Mouse (Mus musculus) left cerebral cortex, adult 11 months (tissue): Measurements from ENCODE around the gene B9d2.
A peak's percentile ranks its signal among the peaks of the same experiment; 100 is the strongest.

Source experiments
- DNase-seq: peaks from one replicate; pipeline ENCODE4 v3.0.0; 2022; ENCODE audit warnings: low spot score

B9d2 gene

DNA sequence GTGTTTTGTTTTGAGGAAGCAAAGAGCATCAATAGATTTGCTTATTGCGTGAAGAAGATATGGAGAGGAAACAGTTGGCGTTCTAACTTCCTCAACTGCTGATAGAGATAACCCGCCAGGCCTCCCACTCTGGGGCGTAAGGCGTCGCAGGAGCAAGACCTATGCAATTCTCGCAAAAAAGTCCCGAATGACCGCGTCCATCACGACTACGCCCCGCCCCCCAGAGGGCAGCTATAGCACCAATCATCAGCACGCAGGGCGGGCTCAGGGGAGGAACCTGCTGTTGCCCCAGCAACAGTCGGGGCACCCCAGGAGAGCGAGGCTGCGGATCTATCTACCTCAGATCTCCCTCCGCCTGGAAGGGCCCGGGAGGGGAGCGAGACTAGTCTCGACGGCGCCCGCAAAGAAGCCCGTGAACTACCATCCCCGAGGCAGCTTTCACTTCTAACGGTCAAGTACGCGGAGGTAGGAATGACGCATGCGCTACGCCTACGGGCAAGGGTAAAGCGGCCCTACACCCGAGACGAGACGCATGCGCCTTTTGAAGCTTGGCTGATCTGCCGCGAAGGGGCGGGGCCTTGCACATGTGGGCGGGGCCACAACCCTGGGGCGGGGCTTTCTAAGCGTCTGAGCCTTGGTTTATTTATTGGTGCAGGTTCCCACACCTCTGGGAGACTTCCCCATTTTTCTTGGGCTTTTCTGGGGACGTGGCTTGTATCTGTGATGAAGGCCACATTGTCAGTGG lies at the start of gene B9d2:
B9d2 (plus strand) TSS at position 267 of the 745 bp plus-strand sequence.
- peak; percentile 92 for DNase-seq

GRCm38 (mm10) chr7:25632679-25633078 lies 47.9 kb upstream of the B9d2 start:
- DNase-seq = no peak

- no peak for DNase-seq
Measured at GRCm38 (mm10) chr7:25636373-25636772, 44.2 kb upstream of the B9d2 start.

DNA sequence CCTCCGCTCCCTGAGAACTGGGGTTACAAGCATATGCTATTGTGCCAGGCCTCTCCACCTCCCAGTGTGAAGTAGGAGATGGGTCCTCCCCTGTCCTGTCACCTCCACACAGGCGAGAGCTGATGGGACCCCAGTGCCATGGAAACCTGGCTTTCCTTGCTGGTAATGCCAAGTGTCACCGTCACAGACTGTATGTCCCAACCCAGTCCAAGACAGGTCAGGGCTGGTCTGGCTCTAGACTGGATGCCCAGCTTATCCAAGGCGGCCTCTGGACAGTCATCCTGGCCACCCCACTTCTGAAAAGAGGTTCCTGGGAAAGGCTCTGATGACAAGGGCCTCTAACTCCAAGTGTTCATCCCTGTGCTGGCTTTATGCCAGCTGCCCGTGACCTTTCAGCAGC lies 43.5 kb upstream of the B9d2 start:
- no peak for DNase-seq

- no peak for DNase-seq
Measured at GRCm38 (mm10) chr7:25639754-25640153, 40.8 kb upstream of the B9d2 start.

- DNase-seq = no peak
Measured at GRCm38 (mm10) chr7:25644136-25644535, 36.4 kb upstream of the B9d2 start.

- DNase-seq = no peak
Measured at GRCm38 (mm10) chr7:25644631-25645030, 35.9 kb upstream of the B9d2 start.

GRCm38 (mm10) chr7:25645074-25645473 lies 35.5 kb upstream of the B9d2 start:
- no peak for DNase-seq

DNA sequence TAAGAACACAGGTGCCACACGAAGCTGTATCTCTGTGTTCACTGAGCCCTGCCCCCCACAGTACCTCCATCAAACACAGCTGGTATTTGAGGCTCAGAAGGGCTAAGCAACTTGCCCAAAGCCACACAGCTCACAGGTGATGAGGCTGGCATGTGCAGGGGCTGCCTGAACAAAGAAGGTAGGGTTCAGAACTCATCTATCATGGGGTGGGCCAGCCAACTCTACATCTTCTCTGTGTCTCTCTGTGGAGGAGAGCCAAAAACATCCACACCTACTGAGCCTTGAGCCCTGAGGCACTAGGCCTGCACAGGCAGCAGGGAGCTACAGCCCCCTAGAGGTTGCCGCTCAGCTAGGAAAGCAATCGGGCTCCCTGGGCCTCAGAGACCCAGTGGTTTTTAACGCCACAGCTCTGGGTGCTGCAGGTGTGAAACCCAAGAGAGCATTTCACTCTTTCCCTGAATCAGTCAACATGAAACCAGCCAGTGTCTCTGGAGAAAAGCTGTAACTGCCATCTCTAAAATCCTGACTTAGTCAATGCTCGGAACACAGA lies 32.9 kb upstream of the B9d2 start:
- DNase-seq = no peak

DNA sequence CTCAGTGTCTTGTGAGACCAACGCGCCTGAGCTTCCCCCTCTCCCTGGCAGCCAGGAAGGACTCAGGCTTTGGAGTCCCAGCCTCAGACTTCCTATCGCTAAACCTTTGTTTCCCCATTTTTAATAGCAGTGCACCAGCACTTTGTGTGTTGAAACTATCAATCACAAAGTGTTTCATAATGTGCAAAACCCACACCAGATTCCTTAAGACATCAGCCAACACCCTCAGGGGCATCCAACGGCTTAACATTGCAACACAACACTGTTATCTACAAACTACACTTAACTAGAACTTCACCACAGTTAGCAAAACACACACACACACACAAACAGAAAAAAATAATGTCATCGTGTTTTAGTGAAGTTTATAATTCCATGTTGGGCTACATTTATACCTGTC lies 30.7 kb upstream of the B9d2 start:
- DNase-seq = no peak

DNA sequence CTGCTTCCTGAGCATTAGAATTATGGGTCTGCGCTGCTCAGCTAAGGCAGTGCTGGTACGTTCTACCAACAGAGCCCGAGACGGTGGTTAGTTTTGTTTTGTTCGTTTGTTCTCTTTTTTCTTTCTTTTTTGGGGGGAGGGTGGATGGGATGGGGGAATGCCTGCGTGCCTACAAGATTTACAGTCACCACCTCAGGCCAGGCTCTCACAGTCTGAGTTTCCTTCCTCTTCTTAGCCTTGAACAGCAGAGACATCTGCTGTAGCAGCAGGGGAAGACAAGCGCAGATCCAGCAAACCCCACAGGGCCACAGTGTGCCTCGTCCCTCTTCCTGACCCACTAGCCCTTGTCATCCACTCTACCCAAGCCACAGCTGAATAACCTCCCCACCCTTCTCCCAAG lies 29.3 kb upstream of the B9d2 start:
- no peak for DNase-seq

DNA sequence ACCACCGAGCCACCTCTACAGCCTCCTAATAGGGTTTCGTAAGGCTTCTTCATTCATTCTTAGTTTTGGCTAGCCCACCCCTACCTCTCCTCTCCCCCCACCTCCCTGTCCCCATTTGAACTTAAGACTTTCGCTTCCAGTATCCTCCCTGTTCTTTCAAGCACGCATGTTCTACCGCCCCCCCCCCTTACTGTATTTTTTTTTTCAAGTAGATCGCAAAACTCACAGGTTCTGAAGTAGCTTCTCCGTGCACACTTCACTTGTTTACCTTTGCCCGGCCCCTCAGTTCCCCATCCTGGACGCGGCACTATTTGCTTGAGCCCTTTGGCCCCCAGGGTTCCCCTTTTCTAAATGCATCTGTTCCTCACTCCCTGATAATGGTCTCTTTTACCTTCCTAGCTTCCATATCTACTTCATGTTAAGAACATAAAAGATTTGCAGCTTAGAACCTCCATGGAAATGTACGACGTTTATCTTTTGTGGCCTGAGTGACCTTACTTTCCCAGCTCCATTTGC lies 28.3 kb upstream of the B9d2 start:
- DNase-seq = no peak

DNA sequence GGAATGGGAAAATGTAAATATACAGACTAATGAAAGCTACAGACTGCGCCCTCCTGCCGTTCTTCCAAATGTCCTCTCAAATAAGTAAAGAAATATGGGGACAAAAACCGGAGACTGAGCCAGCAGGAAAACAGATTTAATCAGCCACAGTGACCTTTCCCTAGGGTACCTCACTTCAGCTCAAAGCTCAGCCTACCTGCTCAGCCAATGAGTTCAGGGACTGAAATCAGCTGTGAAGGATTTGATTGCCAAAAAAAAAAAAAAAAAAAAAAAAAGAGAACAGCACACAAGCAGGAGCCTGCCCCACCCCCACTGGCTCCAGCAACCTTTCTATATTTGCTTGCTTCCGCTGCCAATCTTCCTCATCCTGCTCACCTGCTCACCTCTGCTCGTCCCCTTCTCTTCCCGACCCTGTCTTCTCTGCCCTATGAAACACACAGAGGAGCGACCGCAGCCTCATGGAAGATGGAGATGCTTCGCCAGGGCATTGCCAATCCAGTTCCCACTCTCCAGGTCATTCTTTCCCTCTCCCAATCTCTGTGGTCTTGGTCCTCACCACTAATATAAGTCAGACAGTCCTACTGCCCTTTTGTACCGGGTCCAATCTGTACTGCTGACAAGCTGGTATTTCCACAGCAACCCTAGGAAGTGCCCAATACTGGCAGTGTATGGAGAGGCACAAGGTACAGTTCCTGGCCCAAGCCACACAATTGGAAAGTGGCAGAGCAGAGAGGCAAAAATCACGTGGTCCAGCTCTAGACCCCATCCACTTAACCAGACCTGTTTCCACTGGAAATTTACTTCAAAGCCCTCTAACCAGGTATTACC lies 24.8 kb upstream of the B9d2 start:
- DNase-seq = no peak

GRCm38 (mm10) chr7:25657785-25658184 lies 22.8 kb upstream of the B9d2 start:
- no peak for DNase-seq

DNA sequence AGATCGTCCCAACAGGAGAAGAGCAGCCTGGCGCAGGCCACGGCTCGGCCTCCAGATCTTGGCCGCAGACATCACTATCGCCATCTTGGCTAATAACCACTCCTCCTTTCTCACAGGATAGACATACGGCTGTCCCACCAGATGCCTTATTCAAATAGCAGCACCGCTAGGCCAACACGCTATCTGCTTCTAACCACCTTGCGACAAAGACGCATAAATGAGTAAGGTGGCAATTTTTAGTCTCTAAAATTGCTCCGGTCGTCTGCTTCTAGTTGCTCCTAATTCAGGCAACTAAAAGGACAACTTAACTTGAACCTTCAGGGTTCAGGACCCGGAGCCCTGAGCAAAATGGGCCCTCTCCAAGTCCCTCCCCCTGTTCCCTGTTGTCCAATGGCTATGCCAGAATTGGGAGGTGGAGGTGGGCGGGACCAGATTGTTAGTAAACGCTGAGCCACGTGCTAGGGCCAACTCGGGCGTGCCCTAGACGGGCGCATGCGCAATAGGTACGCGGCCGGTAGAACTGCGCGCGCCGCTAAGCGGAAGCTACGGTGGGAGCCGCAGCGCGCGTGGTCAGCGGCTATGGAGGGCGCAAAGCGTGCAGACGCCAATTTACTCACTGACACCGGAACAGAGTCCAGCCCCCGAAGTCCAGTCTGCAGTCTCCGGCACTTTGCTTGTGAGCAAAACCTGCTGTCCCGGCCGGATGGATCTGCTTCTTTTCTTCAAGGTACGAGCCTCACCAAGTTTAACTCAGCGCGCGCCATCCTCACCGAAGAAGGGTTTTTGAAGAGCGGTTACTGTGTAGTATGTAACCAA lies 21.7 kb upstream of the B9d2 start, which contains the start of the genes Bckdha and Exosc5:
Bckdha (minus strand) TSS at position 325 of the 816 bp plus-strand sequence.
Exosc5 (plus strand) TSS at position 508 of the 816 bp plus-strand sequence.
- peak; percentile 99 for DNase-seq

GRCm38 (mm10) chr7:25666381-25666780 lies 14.2 kb upstream of the B9d2 start:
- no peak for DNase-seq

DNA sequence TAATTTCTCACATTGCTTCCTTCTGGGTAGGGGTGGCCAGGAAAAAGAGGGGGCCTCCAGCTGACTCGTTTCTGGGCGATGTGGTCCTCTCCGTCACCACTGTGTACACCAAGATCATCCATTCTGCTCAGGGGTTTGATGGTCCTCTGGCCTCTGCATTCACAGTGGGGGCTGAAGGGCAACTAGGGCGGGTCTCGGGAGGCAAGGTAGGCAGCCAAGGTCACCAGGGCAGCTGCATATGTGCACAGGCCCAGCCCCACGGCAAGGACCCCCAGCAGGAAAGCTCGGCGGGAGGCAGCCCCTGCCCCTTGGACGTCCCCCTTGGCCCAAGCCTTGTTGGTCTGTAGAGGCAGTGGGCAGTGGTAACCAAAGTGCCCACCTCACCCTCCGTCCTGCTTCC lies 11.4 kb upstream of the B9d2 start:
- DNase-seq = no peak

GRCm38 (mm10) chr7:25669631-25670030 lies 10.9 kb upstream of the B9d2 start:
- DNase-seq = no peak

GRCm38 (mm10) chr7:25670096-25670495 lies 10.5 kb upstream of the B9d2 start:
- no peak for DNase-seq

- DNase-seq = no peak
Measured at GRCm38 (mm10) chr7:25671686-25672085, 8.9 kb upstream of the B9d2 start.

GRCm38 (mm10) chr7:25672442-25672841 lies 8.1 kb upstream of the B9d2 start:
- no peak for DNase-seq

GRCm38 (mm10) chr7:25674297-25674696 lies 6.3 kb upstream of the B9d2 start:
- no peak for DNase-seq
